Mouse (Mus musculus) MEL (cell line): ENCODE measurements around the gene Obp2a. TPM values are rescaled to one million over a fixed set of nuclear protein-coding genes. Genes with fewer than 3 reads are reported as not detected.
A peak's percentile ranks its signal among the peaks of the same experiment; 100 is the strongest.

Source experiments
- DNase-seq: peaks from one replicate; pipeline ENCODE4 v3.0.0; 2011; ENCODE audit warnings: low read depth, low spot score
- H3K27ac ChIP-seq: 2 replicates; pipeline ENCODE4 v1.5.1; 2012; ENCODE audit warnings: low read depth, mild to moderate bottlenecking, control low read depth, low read length, moderate library complexity; ENCODE audit not compliant: control insufficient read depth
- H3K27me3 ChIP-seq, 2 experiments: fragments of 150-350 bp in 1 of 2; sonication (generic) in 1 of 2; 2 replicates each; pipeline ENCODE4 v1.6.1; 2012; ENCODE audit warnings: low read length in 2 of 2, mild to moderate bottlenecking in 2 of 2, improper control_type of control experiment in 1 of 2, moderate library complexity in 1 of 2; ENCODE audit not compliant: insufficient read depth in 2 of 2, control insufficient read depth in 1 of 2
- H3K36me3 ChIP-seq, 2 experiments: 2 replicates each; pipeline ENCODE4 v1.6.1; 2012 to 2014; ENCODE audit warnings: low read length in 2 of 2, improper control_type of control experiment in 1 of 2, inconsistent platforms in 1 of 2, mild to moderate bottlenecking in 1 of 2; ENCODE audit not compliant: insufficient read depth in 2 of 2, control insufficient read depth in 1 of 2
- H3K4me1 ChIP-seq, 2 experiments: fragments of 150-350 bp in 1 of 2; sonication (generic) in 1 of 2; 2 replicates each; pipeline ENCODE4 v1.6.1; 2012; ENCODE audit warnings: low read length in 2 of 2, improper control_type of control experiment in 1 of 2, mild to moderate bottlenecking in 1 of 2; ENCODE audit not compliant: insufficient read depth in 2 of 2, control insufficient read depth in 1 of 2
- H3K4me3 ChIP-seq, 2 experiments: fragments of 150-350 bp in 1 of 2; sonication (generic) in 1 of 2; 2 replicates each; pipeline ENCODE4 v1.5.1; 2012; ENCODE audit warnings: low read depth in 2 of 2, low read length in 2 of 2, mild to moderate bottlenecking in 2 of 2, moderate library complexity in 2 of 2, control low read depth in 1 of 2, improper control_type of control experiment in 1 of 2; ENCODE audit not compliant: control insufficient read depth in 1 of 2, insufficient read depth in 1 of 2
- H3K79me2 ChIP-seq: 2 replicates; pipeline ENCODE4 v1.6.1; 2012; ENCODE audit warnings: mild to moderate bottlenecking, low read length, moderate library complexity; ENCODE audit not compliant: control insufficient read depth, poor library complexity, insufficient read depth
- H3K9ac ChIP-seq: 2 replicates; pipeline ENCODE4 v1.6.1; 2012; ENCODE audit warnings: low read depth, mild to moderate bottlenecking, control low read depth, low read length, moderate library complexity; ENCODE audit not compliant: control insufficient read depth, poor library complexity, severe bottlenecking
- H3K9me3 ChIP-seq: fragments of 150-350 bp; sonication (generic); replicated peaks from 2 replicates; pipeline ENCODE4 v1.6.1; 2012; ENCODE audit warnings: mild to moderate bottlenecking, low read length, improper control_type of control experiment, moderate library complexity; ENCODE audit not compliant: insufficient read depth
- BHLHE40 ChIP-seq: IDR thresholded peaks from 2 replicates; pipeline ENCODE4 v1.6.1; 2012; ENCODE audit warnings: low read depth, mild to moderate bottlenecking, inconsistent platforms, low read length, improper control_type of control experiment, borderline replicate concordance
- CHD2 ChIP-seq: IDR thresholded peaks from 2 replicates; pipeline ENCODE4 v1.6.1; 2011; ENCODE audit warnings: low read length, improper control_type of control experiment
- CTCF ChIP-seq, 3 experiments: IDR thresholded peaks in 2 of 3; conservative IDR thresholded peaks in 1 of 3; 2 replicates each; pipeline ENCODE4 v1.5.1; 2011 to 2012; ENCODE audit warnings: low read length in 3 of 3, low read depth in 2 of 3, mild to moderate bottlenecking in 2 of 3, improper control_type of control experiment in 1 of 3, inconsistent platforms in 1 of 3, mixed read lengths in 1 of 3, moderate library complexity in 1 of 3; ENCODE audit not compliant: control insufficient read depth in 1 of 3, insufficient read depth in 1 of 3, poor library complexity in 1 of 3, severe bottlenecking in 1 of 3
- EP300 ChIP-seq, 2 experiments: IDR thresholded peaks; 2 replicates each; pipeline ENCODE4 v1.6.1; 2011; ENCODE audit warnings: improper control_type of control experiment in 2 of 2, low read length in 2 of 2, low read depth in 1 of 2, mild to moderate bottlenecking in 1 of 2
- ETS1 ChIP-seq: IDR thresholded peaks from 2 replicates; pipeline ENCODE4 v1.6.1; 2012; ENCODE audit warnings: low read depth, mild to moderate bottlenecking, inconsistent platforms, low read length, improper control_type of control experiment, moderate library complexity
- GABPA ChIP-seq: IDR thresholded peaks from 2 replicates; pipeline ENCODE4 v1.6.1; 2012; ENCODE audit warnings: low read depth, mild to moderate bottlenecking, inconsistent platforms, low read length, improper control_type of control experiment, moderate library complexity
- GATA1 ChIP-seq: IDR thresholded peaks from 2 replicates; pipeline ENCODE4 v1.6.1; 2011; ENCODE audit warnings: low read depth, low read length, improper control_type of control experiment
- JUND ChIP-seq: IDR thresholded peaks from 2 replicates; pipeline ENCODE4 v1.6.1; 2011; ENCODE audit warnings: low read depth, mild to moderate bottlenecking, improper control_type of control experiment, low read length
- MAZ ChIP-seq: IDR thresholded peaks from 2 replicates; pipeline ENCODE4 v1.6.1; 2012; ENCODE audit warnings: low read depth, mild to moderate bottlenecking, inconsistent platforms, low read length, improper control_type of control experiment
- MYB ChIP-seq: IDR thresholded peaks from 2 replicates; pipeline ENCODE4 v1.6.1; 2011; ENCODE audit warnings: mild to moderate bottlenecking, low read depth, low read length, improper control_type of control experiment
- NRF1 ChIP-seq: IDR thresholded peaks from 2 replicates; pipeline ENCODE4 v1.6.1; 2014; ENCODE audit warnings: low read depth, mild to moderate bottlenecking, inconsistent platforms, low read length, improper control_type of control experiment, moderate library complexity; ENCODE audit not compliant: poor library complexity, insufficient read depth, severe bottlenecking
- POLR2AphosphoS2 ChIP-seq: IDR thresholded peaks from 2 replicates; pipeline ENCODE4 v1.6.1; 2011; ENCODE audit warnings: low read length, improper control_type of control experiment
- POLR2AphosphoS5 ChIP-seq: IDR thresholded peaks from 2 replicates; pipeline ENCODE4 v1.6.1; 2012; ENCODE audit warnings: low read depth, borderline replicate concordance, mild to moderate bottlenecking, inconsistent platforms, low read length, moderate library complexity, mixed read lengths
- RAD21 ChIP-seq: IDR thresholded peaks from 2 replicates; pipeline ENCODE4 v1.6.1; 2011; ENCODE audit warnings: mild to moderate bottlenecking, low read depth, low read length, improper control_type of control experiment
- SIN3A ChIP-seq: IDR thresholded peaks from 2 replicates; pipeline ENCODE4 v1.6.1; 2012; ENCODE audit warnings: low read length, improper control_type of control experiment, inconsistent platforms
- SMC3 ChIP-seq: IDR thresholded peaks from 2 replicates; pipeline ENCODE4 v1.6.1; 2011; ENCODE audit warnings: low read depth, low read length, improper control_type of control experiment
- USF1 ChIP-seq: IDR thresholded peaks from 2 replicates; pipeline ENCODE4 v1.6.1; 2014; ENCODE audit warnings: low read depth, mild to moderate bottlenecking, inconsistent platforms, low read length, improper control_type of control experiment, moderate library complexity
- ZKSCAN1 ChIP-seq: IDR thresholded peaks from 2 replicates; pipeline ENCODE4 v1.6.1; 2012; ENCODE audit warnings: low read depth, mild to moderate bottlenecking, inconsistent platforms, low read length, improper control_type of control experiment, moderate library complexity
- ZNF384 ChIP-seq: IDR thresholded peaks from 2 replicates; pipeline ENCODE4 v1.6.1; 2012; ENCODE audit warnings: low read depth, mild to moderate bottlenecking, inconsistent platforms, low read length, improper control_type of control experiment
- polyA plus RNA-seq, 2 experiments: library from polyadenylated mRNA; stranded (reverse) in 1 of 2; unstranded in 1 of 2; fragments of >175 nt in 1 of 2; fragments of >200 nt in 1 of 2; gene quantifications; 2 replicates each; pipeline versions ENCODE4 v1.2.1 to v1.2.4; 2012; ENCODE audit warnings: low replicate concordance in 2 of 2, low read depth in 1 of 2; ENCODE audit not compliant: insufficient read length in 2 of 2, insufficient read depth in 1 of 2, missing spikeins in 1 of 2
- total RNA-seq: library from RNA; depleted of rRNA; stranded (reverse); fragments of 300-350 nt; gene quantifications from 2 replicates; pipeline ENCODE4 v1.2.3, GENCODE M21; 2012

Gene Obp2a
- total and polyA plus RNA-seq, 3 experiments: not detected

- Histone ChIP-seq H3K9ac (no peak overlapping the region), H3K27me3 (peaks cover 3 to 15% of the 10 kb centered on the region in 2 experiments)
These were observed 38.4 kb upstream of the Obp2a start for GRCm38 (mm10) chr2:25661245-25661970.

DNA sequence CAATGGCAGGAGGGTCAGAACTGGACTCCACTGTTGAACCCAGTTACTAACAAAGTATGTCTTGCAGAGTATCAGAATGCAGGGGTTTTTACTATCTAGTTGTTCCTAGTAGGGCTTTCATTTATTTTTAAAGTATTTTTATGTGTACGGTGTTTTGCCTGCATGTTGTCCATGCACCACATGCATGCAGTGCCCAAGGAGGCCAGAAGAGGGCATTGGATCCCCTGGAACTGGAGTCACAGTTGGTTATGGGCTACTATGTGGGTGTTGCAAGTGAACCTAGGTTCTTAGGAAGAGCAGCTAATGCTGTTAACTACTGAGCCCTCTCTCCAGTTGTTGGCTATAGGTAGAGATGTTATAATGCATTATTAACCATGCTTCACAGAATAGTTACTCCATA lies 36.3 kb upstream of the Obp2a start:
- no peaks in the 10 kb centered on the region for H3K79me2 ChIP-seq
- peak; percentile 49 for DNase-seq
- peaks cover 3 to 12% of the 10 kb centered on the region in 2 experiments for H3K27me3 ChIP-seq
- no peaks in the 10 kb centered on the region for H3K4me1 ChIP-seq
- H3K9ac ChIP-seq: no peak overlapping the region
- H3K36me3 ChIP-seq: no peaks in the 10 kb centered on the region
- no peak overlapping the region for H3K27ac ChIP-seq
- no peak overlapping the region for H3K4me3 ChIP-seq
- TF ChIP-seq RAD21 (peak; percentile 47), CHD2 (no peak), CTCF (IDR thresholded peaks at IDR 0.05 in 2 of 3, conservative IDR thresholded peaks at IDR 0.05 in 1 of 3; ENCODE audit: control insufficient read depth in 1 of 3, insufficient read depth in 1 of 3, low read depth in 2 of 3, low read length in 3 of 3, poor library complexity in 1 of 3, severe bottlenecking in 1 of 3) (peak; percentile 60 to 73 (median 69)), USF1 (no peak), SMC3 (peak; percentile 42)
- no peaks in the 10 kb centered on the region for H3K9me3 ChIP-seq

More at GRCm38 (mm10) chr2:25661245-25661970, 38.4 kb upstream of the Obp2a start:
- no peaks in the 10 kb centered on the region for H3K79me2 ChIP-seq
- no peak overlapping the region for H3K4me3 ChIP-seq
- no peak for TF ChIP-seq CTCF (IDR thresholded peaks at IDR 0.05 in 2 of 3, conservative IDR thresholded peaks at IDR 0.05 in 1 of 3; ENCODE audit: control insufficient read depth in 1 of 3, insufficient read depth in 1 of 3, low read depth in 2 of 3, low read length in 3 of 3, poor library complexity in 1 of 3, severe bottlenecking in 1 of 3)
- no peak for TF ChIP-seq POLR2AphosphoS5
- no peak for TF ChIP-seq ZKSCAN1
- TF ChIP-seq MAZ: no peak
- no peak for TF ChIP-seq ZNF384
- TF ChIP-seq MYB: no peak
- TF ChIP-seq JUND: no peak
- no peak for TF ChIP-seq ETS1
- no peak for TF ChIP-seq SMC3
- TF ChIP-seq NRF1: no peak
- TF ChIP-seq POLR2AphosphoS2: no peak
- TF ChIP-seq SIN3A: no peak
- TF ChIP-seq GABPA: no peak
- no peak for TF ChIP-seq GATA1
- TF ChIP-seq EP300 (IDR thresholded peaks at IDR 0.05; ENCODE audit: low read depth in 1 of 2, low read length in 2 of 2): no peak
- TF ChIP-seq BHLHE40: no peak
- TF ChIP-seq USF1: no peak
- TF ChIP-seq, all 39 proteins: peak for 0
- no peaks in the 10 kb centered on the region for H3K36me3 ChIP-seq
- no peaks in the 10 kb centered on the region for H3K4me1 ChIP-seq
- no peaks in the 10 kb centered on the region for H3K9me3 ChIP-seq
- DNase-seq: no peak
- H3K27ac ChIP-seq: no peak overlapping the region
